ENCODE assay signal across 8 mouse cellular contexts in genomic region chr11:94211651-94212488, GRCm38 (mm10). TPM values are rescaled to one million over a fixed set of nuclear protein-coding genes. Genes with fewer than 3 reads are reported as not detected.
DNase-seq lines count a peak whose midpoint lies in the region; ATAC-seq and TF ChIP-seq lines count a peak whose summit lies in the region.

No protein-coding gene starts in this region.

- no peaks in the 10 kb centered on the region for H3K27me3 ChIP-seq in MEL (ENCODE audit: control insufficient read depth in 1 of 2, insufficient read depth in 2 of 2, low read length in 2 of 2)
- no peaks in the 10 kb centered on the region for H3K27me3 ChIP-seq in forebrain, postnatal 0 days (ENCODE audit: insufficient read depth, low read length)
- H3K27me3 ChIP-seq in hindbrain, embryonic 10.5 days (ENCODE audit: insufficient read depth, poor library complexity, severe bottlenecking), result no peaks in the 10 kb centered on the region

- TF ChIP-seq EP300 in MEL (IDR thresholded peaks at IDR 0.05; ENCODE audit: low read depth in 1 of 2, low read length in 2 of 2), result no peak

- peaks cover 4 to 8% of the 10 kb centered on the region in 2 experiments for H3K4me1 ChIP-seq in MEL (ENCODE audit: control insufficient read depth in 1 of 2, insufficient read depth in 2 of 2, low read length in 2 of 2)
- H3K4me1 ChIP-seq in forebrain, postnatal 0 days (ENCODE audit: insufficient read depth), result peaks cover 12% of the 10 kb centered on the region
- peaks cover 47% of the 10 kb centered on the region for H3K4me1 ChIP-seq in hindbrain, embryonic 10.5 days (replicated peaks)

- TF ChIP-seq CTCF in MEL (IDR thresholded peaks at IDR 0.05 in 2 of 3, conservative IDR thresholded peaks at IDR 0.05 in 1 of 3; ENCODE audit: control insufficient read depth in 1 of 3, insufficient read depth in 1 of 3, low read depth in 2 of 3, low read length in 3 of 3, poor library complexity in 1 of 3, severe bottlenecking in 1 of 3), result no peak
- no peak for TF ChIP-seq CTCF in forebrain, postnatal 0 days (IDR thresholded peaks at IDR 0.05; ENCODE audit: low read depth)

- H3K4me2 ChIP-seq in forebrain, postnatal 0 days (ENCODE audit: low read depth), result peak overlapping the region; percentile 98

- ATAC-seq in forebrain, postnatal 0 days, result peak; percentile 12

- H3K9me3 ChIP-seq in MEL (replicated peaks; ENCODE audit: insufficient read depth, low read length), result no peaks in the 10 kb centered on the region
- H3K9me3 ChIP-seq in forebrain, postnatal 0 days (ENCODE audit: low read length), result no peaks in the 10 kb centered on the region
- H3K9me3 ChIP-seq in hindbrain, embryonic 10.5 days, result no peaks in the 10 kb centered on the region

- no peak for TF ChIP-seq POLR2A in MEL (IDR thresholded peaks at IDR 0.05; ENCODE audit: control insufficient read depth in 1 of 2, insufficient read depth in 1 of 2, low read depth in 1 of 2, low read length in 2 of 2, poor library complexity in 1 of 2)

- peak overlapping the region; percentile 75 to 90 for H3K4me3 ChIP-seq in MEL (ENCODE audit: control insufficient read depth in 1 of 2, insufficient read depth in 1 of 2, low read depth in 2 of 2, low read length in 2 of 2)
- peak overlapping the region; percentile 99 for H3K4me3 ChIP-seq in forebrain, postnatal 0 days (ENCODE audit: low read depth, low read length)
- peak overlapping the region; percentile 74 for H3K4me3 ChIP-seq in hindbrain, embryonic 10.5 days

- peaks cover 0 to 12% of the 10 kb centered on the region in 2 experiments; a peak in 2 of 4 replicates for H3K36me3 ChIP-seq in MEL (ENCODE audit: control insufficient read depth in 1 of 2, insufficient read depth in 2 of 2, low read length in 2 of 2)
- H3K36me3 ChIP-seq in forebrain, postnatal 0 days (ENCODE audit: insufficient read depth), result peaks cover 16% of the 10 kb centered on the region
- peaks cover 18% of the 10 kb centered on the region for H3K36me3 ChIP-seq in hindbrain, embryonic 10.5 days

- H3K9ac ChIP-seq in MEL (ENCODE audit: control insufficient read depth, low read depth, low read length, poor library complexity, severe bottlenecking), result peak overlapping the region; percentile 88
- H3K9ac ChIP-seq in forebrain, postnatal 0 days, result peak overlapping the region; percentile 91

- peak; percentile 75 for DNase-seq in MEL (ENCODE audit: low read depth, low spot score)
- DNase-seq in cerebellum, adult 8-10 months, result peak; percentile 80
- peak; percentile 52 for DNase-seq in forebrain, postnatal 0 days
- peak; percentile 78 for DNase-seq in hindbrain, embryonic 10.5 days (ENCODE audit: low spot score)
- peak; percentile 59 for DNase-seq in layer of hippocampus, postnatal 14 days (ENCODE audit: low spot score in 2 of 2)
- peak; percentile 56 for DNase-seq in lung, postnatal 25 days (ENCODE audit: low spot score)
- peak; percentile 48 to 60 for DNase-seq in right cerebral cortex, adult 2 months (ENCODE audit: low spot score in 2 of 2)
- peak; percentile 61 for DNase-seq in urinary bladder, postnatal 25 days (ENCODE audit: low spot score)

- H3K79me2 ChIP-seq in MEL (ENCODE audit: control insufficient read depth, insufficient read depth, low read length, poor library complexity), result peaks cover 12% of the 10 kb centered on the region; the same call in 1 of the 2 replicates

- WGBS in forebrain, postnatal 0 days, result 3% methylated on average over 37 of the region's 61 CpGs
- under 1% methylated on average over 56 of the region's 61 CpGs for WGBS in hindbrain, embryonic 10.5 days

- TF ChIP-seq RAD21 in MEL (IDR thresholded peaks at IDR 0.05; ENCODE audit: low read depth, low read length), result no peak

- H3K27ac ChIP-seq in MEL (ENCODE audit: control insufficient read depth, low read depth, low read length), result peak overlapping the region; percentile 62
- peak overlapping the region; percentile 96 for H3K27ac ChIP-seq in forebrain, postnatal 0 days (ENCODE audit: low read depth, low read length)
- peak overlapping the region; percentile 97 for H3K27ac ChIP-seq in hindbrain, embryonic 10.5 days

TF ChIP-seq in MEL, 35 proteins besides CTCF, POLR2A, EP300 and RAD21:
- no peak for TF ChIP-seq GABPA (IDR thresholded peaks at IDR 0.05; ENCODE audit: low read depth, low read length)
- TF ChIP-seq TBP (IDR thresholded peaks at IDR 0.05; ENCODE audit: low read depth, low read length), result 0 out of 2 replicates have a peak, but pooled peaks have one; percentile 16
- TF ChIP-seq UBTF (IDR thresholded peaks at IDR 0.05; ENCODE audit: borderline replicate concordance, insufficient read depth, low read depth, low read length), result 0 out of 2 replicates have a peak, but pooled peaks have one; percentile 4
- TF ChIP-seq TCF12 (IDR thresholded peaks at IDR 0.05; ENCODE audit: low read depth, low read length), result no peak
- no peak for TF ChIP-seq CHD2 (IDR thresholded peaks at IDR 0.05; ENCODE audit: low read length)
- TF ChIP-seq TAL1 (IDR thresholded peaks at IDR 0.05; ENCODE audit: low read length), result no peak
- TF ChIP-seq MYB (IDR thresholded peaks at IDR 0.05; ENCODE audit: low read depth, low read length), result no peak
- no peak for TF ChIP-seq ZKSCAN1 (IDR thresholded peaks at IDR 0.05; ENCODE audit: low read depth, low read length)
- TF ChIP-seq SIN3A (IDR thresholded peaks at IDR 0.05; ENCODE audit: low read length), result peak; percentile 46; the same call in 1 of the 2 replicates
- no peak for TF ChIP-seq CHD1 (IDR thresholded peaks at IDR 0.05; ENCODE audit: low read depth, low read length)
- no peak for TF ChIP-seq E2F4 (IDR thresholded peaks at IDR 0.05; ENCODE audit: borderline replicate concordance, low read depth, low read length)
- TF ChIP-seq ZMIZ1 (IDR thresholded peaks at IDR 0.05; ENCODE audit: low read depth, low read length), result no peak
- no peak; the same call in 1 of the 2 replicates for TF ChIP-seq MXI1 (IDR thresholded peaks at IDR 0.05; ENCODE audit: low read depth, low read length)
- TF ChIP-seq ELF1 (IDR thresholded peaks at IDR 0.05; ENCODE audit: low read depth, low read length), result no peak
- no peak for TF ChIP-seq MAZ (IDR thresholded peaks at IDR 0.05; ENCODE audit: low read depth, low read length)
- TF ChIP-seq ZNF384 (IDR thresholded peaks at IDR 0.05; ENCODE audit: low read depth, low read length), result no peak
- TF ChIP-seq NELFE (IDR thresholded peaks at IDR 0.05; ENCODE audit: low read depth, low read length), result no peak
- no peak for TF ChIP-seq MEF2A (IDR thresholded peaks at IDR 0.05; ENCODE audit: extremely low read depth, insufficient replicate concordance, low read depth, low read length, poor library complexity, severe bottlenecking)

RNA-seq across cellular contexts. Expression of gene Tob1, which starts 0.6 kb away (rescaled TPM):
- total RNA-seq in MEL (2012; rRNA removed), result 2.4 and 3.4 TPM in 2 replicates
- 1 to 10 TPM in 1 of 2 experiments, not detected in 1; 7.5 TPM for polyA plus RNA-seq in MEL (2012; ENCODE audit: insufficient read depth in 1 of 2, insufficient read length in 2 of 2, low read depth in 1 of 2, low replicate concordance in 2 of 2, missing spikeins in 1 of 2)
- 12.5 and 17.3 TPM in 2 replicates for total RNA-seq in forebrain, postnatal 0 days (2014; rRNA removed)
- 27.9 and 31.6 TPM in 2 replicates for polyA plus RNA-seq in forebrain, postnatal 0 days (2015; fragmentation: Nextera tagmentation; extraction: Ambion mirVana)
- polyA plus RNA-seq in hindbrain, embryonic 10.5 days (2016; fragmentation: Nextera tagmentation; extraction: Ambion mirVana), result 22.3 and 31.1 TPM in 2 replicates
- 10 to 100 TPM; 32.3 to 32.4 TPM for total RNA-seq in layer of hippocampus, postnatal 14 days (2021)

RNA-seq across cellular contexts. Expression of gene Wfikkn2, which starts 33.9 kb away (rescaled TPM):
- not detected in 2 replicates for total RNA-seq in MEL (2012; rRNA removed)
- not detected for polyA plus RNA-seq in MEL (2012; ENCODE audit: insufficient read depth in 1 of 2, insufficient read length in 2 of 2, low read depth in 1 of 2, low replicate concordance in 2 of 2, missing spikeins in 1 of 2)
- total RNA-seq in forebrain, postnatal 0 days (2014; rRNA removed), result 5.9 and 6.4 TPM in 2 replicates
- 6.5 and 10.0 TPM in 2 replicates for polyA plus RNA-seq in forebrain, postnatal 0 days (2015; fragmentation: Nextera tagmentation; extraction: Ambion mirVana)
- polyA plus RNA-seq in hindbrain, embryonic 10.5 days (2016; fragmentation: Nextera tagmentation; extraction: Ambion mirVana), result 0.61 and 2.0 TPM in 2 replicates
- total RNA-seq in layer of hippocampus, postnatal 14 days (2021), result 1 to 10 TPM; 1.4 to 5.1 TPM

Comparison
In these comparisons a context has a peak if more than half of its experiments do, and no peak if none do; other contexts are left out.
1. Peak in every context shown above with its lines: DNase-seq, ATAC-seq, H3K4me3 ChIP-seq and H3K27ac ChIP-seq.